Mouse (Mus musculus) hindbrain, postnatal 0 days (tissue): ENCODE measurements around the gene Phykpl. TPM values are rescaled to one million over a fixed set of nuclear protein-coding genes. Genes with fewer than 3 reads are reported as not detected.
"Not testable (repeated sequence)": the region's sequence is repeated elsewhere in the genome, so short reads cannot be mapped to it uniquely, and the experiment has no call there.

Experiments used
- ATAC-seq: fragments of 200-750 bp; cut with Nextera tagmentation; 2 replicates; pipeline ENCODE4 v1.8.0; 2017; ENCODE audit warnings: mild to moderate bottlenecking, moderate TSS enrichment, moderate library complexity
- DNase-seq: peaks from one replicate; pipeline ENCODE4 v3.0.0-alpha.2; 2015; ENCODE audit warnings: low spot score
- H3K27ac ChIP-seq: fragments of 300-500 bp; sonication (generic); 2 replicates; pipeline ENCODE4 v1.5.1; 2014; ENCODE audit warnings: mild to moderate bottlenecking
- H3K27me3 ChIP-seq: fragments of 300-500 bp; sonication (generic); 2 replicates; pipeline ENCODE4 v1.6.1; 2014; ENCODE audit warnings: low read length, mixed read lengths; ENCODE audit not compliant: insufficient read depth
- H3K36me3 ChIP-seq: fragments of 300-500 bp; sonication (generic); 2 replicates; pipeline ENCODE4 v1.6.1; 2014; ENCODE audit warnings: low read length, mixed read lengths; ENCODE audit not compliant: insufficient read depth
- H3K4me1 ChIP-seq: fragments of 300-500 bp; sonication (generic); 2 replicates; pipeline ENCODE4 v1.6.1; 2014; ENCODE audit warnings: antibody characterized with exemption, low read length, mixed read lengths; ENCODE audit not compliant: insufficient read depth
- H3K4me2 ChIP-seq: fragments of 300-500 bp; sonication (generic); 2 replicates; pipeline ENCODE4 v1.6.1; 2014; ENCODE audit warnings: low read depth, mild to moderate bottlenecking, low read length, moderate library complexity, mixed read lengths
- H3K4me3 ChIP-seq: fragments of 300-500 bp; sonication (generic); 2 replicates; pipeline ENCODE4 v1.5.1; 2014; ENCODE audit warnings: low read length
- H3K9ac ChIP-seq: fragments of 300-500 bp; sonication (generic); replicated peaks from 2 replicates; pipeline ENCODE4 v1.6.1; 2014; ENCODE audit warnings: mild to moderate bottlenecking, low read length, moderate library complexity, mixed read lengths
- H3K9me3 ChIP-seq: fragments of 300-500 bp; sonication (generic); 2 replicates; pipeline ENCODE4 v1.6.1; 2016; ENCODE audit warnings: low read length, mixed read lengths
- CTCF ChIP-seq: IDR thresholded peaks from 2 replicates; pipeline ENCODE4 v1.5.1; 2016; ENCODE audit warnings: antibody characterized with exemption, control low read depth, low read depth
- WGBS: fragments of 180-500 bp; shearing (Covaris S2); extraction: QIAGEN DNeasy Blood & Tissue Kit; methylation state at CpG from one replicate; pipeline ENCODE4 v1.1.7; 2014; 5-methylcytosine and 5-hydroxymethylcytosine counted together
- polyA plus RNA-seq: library from polyadenylated mRNA; unstranded; fragments of >200 nt; fragmentation: Nextera tagmentation; extraction: Ambion mirVana; gene quantifications from 2 replicates; pipeline ENCODE4 v1.2.1, GENCODE M21; 2015
- total RNA-seq: library from RNA; depleted of rRNA; stranded (reverse); fragments of >200 nt; gene quantifications from 2 replicates; pipeline ENCODE4 v1.2.3, GENCODE M21; 2014

Gene Phykpl
- total and polyA plus RNA-seq, 2 experiments from 2014 or later, result 5.3 to 7.9 TPM

DNA sequence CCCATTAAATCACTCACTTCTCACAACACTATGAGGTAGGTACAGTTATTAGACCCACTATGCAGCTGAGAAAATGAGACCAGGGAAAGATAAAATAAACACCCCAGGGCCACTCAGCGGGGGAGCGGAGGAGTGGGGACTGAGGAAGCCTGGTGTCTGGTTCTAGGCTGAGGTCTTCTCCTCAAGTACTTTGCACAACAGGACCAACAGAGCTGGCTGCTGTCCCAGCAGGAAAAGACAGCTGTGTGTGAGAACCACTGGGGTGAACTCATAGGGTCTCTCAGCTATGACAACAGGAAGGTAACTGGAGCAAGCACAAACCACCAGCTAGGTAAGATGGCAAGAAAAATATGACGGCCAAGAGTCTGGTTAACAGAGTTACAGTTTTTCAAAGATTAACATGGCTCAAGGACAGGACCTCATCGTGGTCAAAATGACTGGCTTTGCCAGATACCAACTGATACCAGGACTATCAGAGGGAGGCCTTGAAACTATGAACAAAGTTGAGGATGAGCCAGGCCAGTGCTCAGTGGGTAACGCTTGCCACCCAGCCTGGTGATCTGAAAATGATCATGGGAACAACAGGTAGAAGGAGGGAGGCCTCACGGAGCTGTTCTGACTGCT lies 47.7 kb downstream of the Phykpl start:
- no peak for TF ChIP-seq CTCF
- H3K9ac ChIP-seq, result no peak overlapping the region
- H3K9me3 ChIP-seq, result no peaks in the 10 kb centered on the region
- H3K4me1 ChIP-seq, result peaks cover 12% of the 10 kb centered on the region
- ATAC-seq (no peak), DNase-seq (no peak)
- no peak overlapping the region for H3K27ac ChIP-seq
- no peaks in the 10 kb centered on the region for H3K27me3 ChIP-seq
- WGBS, result 92% methylated on average over 6 of the region's 6 CpGs
- H3K4me2 ChIP-seq, result no peak overlapping the region
- H3K4me3 ChIP-seq, result no peak overlapping the region
- H3K36me3 ChIP-seq, result peaks cover 13% of the 10 kb centered on the region; the same call in 1 of the 2 replicates

DNA sequence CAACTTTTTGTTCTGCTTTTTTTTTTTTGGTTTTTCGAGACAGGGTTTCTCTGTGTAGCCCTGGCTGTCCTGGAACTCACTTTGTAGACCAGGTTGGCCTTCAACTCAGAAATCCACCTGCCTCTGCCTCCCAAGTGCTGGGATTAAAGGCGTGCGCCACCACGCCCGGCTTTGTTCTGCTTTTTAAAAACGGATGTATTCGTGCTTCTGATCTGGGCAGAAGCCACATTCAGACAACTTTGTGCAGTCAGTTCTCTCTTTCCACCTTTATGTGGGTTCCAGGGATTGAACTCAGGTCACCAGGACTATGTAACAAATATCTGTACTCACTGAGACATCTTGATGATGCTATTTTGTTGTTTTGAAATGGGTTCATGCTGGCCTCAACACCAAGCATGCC lies 48.6 kb downstream of the Phykpl start:
- not testable (repeated sequence) for H3K9ac ChIP-seq, DNase-seq, H3K4me3 ChIP-seq, H3K27ac ChIP-seq, ATAC-seq, H3K36me3 ChIP-seq, H3K27me3 ChIP-seq, H3K9me3 ChIP-seq, H3K4me2 ChIP-seq
- peaks cover 12% of the 10 kb centered on the region for H3K4me1 ChIP-seq
- 93% methylated on average over 7 of the region's 7 CpGs for WGBS

DNA sequence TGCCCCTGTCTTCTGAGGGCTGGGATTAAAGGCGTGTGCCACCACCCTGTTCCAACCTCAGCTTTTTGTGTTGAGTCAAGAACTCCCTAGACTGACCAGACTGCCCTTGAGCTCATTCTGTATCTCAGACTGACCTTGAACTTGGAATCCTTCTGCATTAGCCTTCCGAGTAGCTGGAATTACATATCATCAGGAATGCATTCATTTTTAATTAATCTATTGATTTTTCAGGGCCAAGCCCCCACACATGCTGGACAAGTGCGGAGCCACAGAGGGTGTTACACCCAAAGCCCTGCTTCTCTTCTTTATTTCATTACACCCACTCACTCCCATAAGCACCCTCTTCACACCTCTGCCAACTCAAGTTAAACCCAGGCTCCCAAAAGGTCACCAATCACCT lies 49.2 kb downstream of the Phykpl start:
- Histone ChIP-seq H3K36me3 (no peaks in the 10 kb centered on the region), H3K4me1 (peaks cover 12% of the 10 kb centered on the region), H3K9me3 (no peaks in the 10 kb centered on the region), H3K9ac (no peak overlapping the region), H3K27ac (no peak overlapping the region), H3K27me3 (no peaks in the 10 kb centered on the region), H3K4me3 (no peak overlapping the region), H3K4me2 (no peak overlapping the region)
- no peak for TF ChIP-seq CTCF
- no peak for DNase-seq
- no peak for ATAC-seq
- 96% methylated on average over 3 of the region's 3 CpGs for WGBS

DNA sequence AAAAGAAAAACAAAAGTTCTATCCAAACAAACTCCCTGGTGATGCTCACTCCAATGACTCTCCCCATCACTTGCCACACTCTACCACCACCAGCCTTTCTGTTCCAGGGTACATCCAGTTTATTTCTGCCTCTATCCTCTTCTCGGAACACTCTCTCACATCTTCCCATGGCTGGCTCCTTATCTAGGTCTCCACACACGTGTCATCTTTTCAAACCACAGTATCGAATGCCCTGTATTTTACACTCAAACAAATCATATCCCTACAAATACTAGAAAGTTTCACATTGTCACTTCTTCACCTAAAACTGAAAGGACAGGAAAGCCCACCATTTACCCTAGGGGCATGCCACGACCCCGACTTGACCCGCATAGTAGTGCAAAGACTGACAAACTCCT lies 50.6 kb downstream of the Phykpl start:
- no peak for TF ChIP-seq CTCF
- peak overlapping the region; percentile 73; the same call in 1 of the 2 replicates for H3K27ac ChIP-seq
- H3K9me3 ChIP-seq, result no peaks in the 10 kb centered on the region
- DNase-seq (no peak), ATAC-seq (no peak)
- H3K9ac ChIP-seq, result peak overlapping the region; percentile 76
- peak overlapping the region; percentile 84 for H3K4me2 ChIP-seq
- H3K4me1 ChIP-seq, result peaks cover 12% of the 10 kb centered on the region
- H3K4me3 ChIP-seq, result peak overlapping the region; percentile 84
- 17% methylated on average over 6 of the region's 6 CpGs for WGBS
- no peaks in the 10 kb centered on the region for H3K27me3 ChIP-seq
- no peaks in the 10 kb centered on the region for H3K36me3 ChIP-seq

DNA sequence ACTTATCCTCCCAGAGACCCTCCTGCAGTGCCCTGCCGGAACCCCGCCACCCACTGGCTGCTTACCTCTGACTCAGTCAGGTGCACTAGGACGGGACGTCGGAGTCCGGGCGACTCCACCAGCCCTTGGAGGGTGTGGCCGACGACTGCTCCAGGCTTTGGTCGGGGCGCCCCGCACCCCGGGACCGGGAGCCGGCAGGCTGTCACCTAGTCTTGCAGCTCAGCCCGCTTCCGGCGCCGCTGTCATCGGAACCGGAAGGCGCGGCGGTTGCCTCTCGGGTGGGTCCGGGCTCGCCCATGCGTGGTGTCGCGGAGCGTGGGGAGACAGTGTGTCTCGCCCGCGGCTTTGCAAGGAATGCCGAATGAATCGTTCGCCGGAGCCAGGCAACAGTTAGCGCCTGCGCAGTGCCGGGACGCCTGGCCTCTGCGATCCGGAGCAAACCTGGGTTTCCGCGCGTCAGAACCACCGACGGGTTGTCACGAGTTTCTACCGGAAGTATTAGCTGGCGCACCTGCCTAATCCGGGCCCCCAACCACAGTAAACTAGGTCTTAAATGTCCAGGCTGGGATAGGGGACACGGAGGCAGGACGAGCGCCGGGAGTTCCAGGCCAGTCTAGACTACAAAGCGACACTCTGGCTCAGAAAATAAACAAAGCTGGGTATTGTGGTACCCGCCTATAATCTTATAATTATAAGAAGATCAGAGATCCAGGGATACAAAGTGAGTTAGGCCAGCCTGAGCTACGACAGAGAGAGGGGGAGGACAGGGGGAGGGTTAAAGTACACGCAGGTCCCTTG lies 51.2 kb downstream of the Phykpl start, which contains the start of gene Rmnd5b:
Gene Rmnd5b, minus strand, starts transcription at position 372 of the 798 bp plus-strand sequence.
- under 1% methylated on average over 61 of the region's 61 CpGs for WGBS
- H3K9ac ChIP-seq, result peak within 1 kb of the TSS; percentile 76
- H3K27me3 ChIP-seq, result no peaks in the 10 kb centered on the region
- peaks cover 12% of the 10 kb centered on the region for H3K4me1 ChIP-seq
- no peaks in the 10 kb centered on the region for H3K9me3 ChIP-seq
- no peak; the same call in 1 of the 2 replicates for TF ChIP-seq CTCF
- H3K36me3 ChIP-seq, result no peaks in the 10 kb centered on the region
- ATAC-seq, result peak; percentile 94
- peak; percentile 96 for DNase-seq
- peak within 1 kb of the TSS; percentile 84 for H3K4me3 ChIP-seq
- H3K27ac ChIP-seq, result peak within 1 kb of the TSS; percentile 73
- H3K4me2 ChIP-seq, result peak within 1 kb of the TSS; percentile 84

DNA sequence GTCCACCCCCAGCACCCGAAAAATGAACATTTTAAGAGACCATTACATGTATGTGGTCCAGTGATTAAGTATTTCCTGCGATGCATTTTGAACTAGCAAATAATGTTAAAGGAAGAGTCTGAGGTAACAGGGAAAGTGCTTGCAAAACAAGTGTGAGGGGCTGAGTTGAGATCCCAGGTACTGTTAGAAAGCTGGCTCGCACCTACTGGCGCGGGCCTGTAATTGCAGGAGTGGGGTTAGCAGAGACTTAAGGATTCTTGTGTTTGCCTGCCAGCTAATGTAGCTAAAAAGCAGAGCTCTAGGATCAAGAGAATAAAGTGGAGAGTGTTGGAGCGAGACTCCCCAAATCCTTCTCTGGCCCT lies 51.7 kb downstream of the Phykpl start:
- peak; percentile 75 for TF ChIP-seq CTCF
- peaks cover 12% of the 10 kb centered on the region for H3K4me1 ChIP-seq
- H3K4me2 ChIP-seq, result peak overlapping the region; percentile 84
- ATAC-seq (no peak), DNase-seq (peak; percentile 80)
- peak overlapping the region; percentile 73 for H3K27ac ChIP-seq
- H3K9me3 ChIP-seq, result no peaks in the 10 kb centered on the region
- 7% methylated on average over 6 of the region's 6 CpGs for WGBS
- no peaks in the 10 kb centered on the region for H3K36me3 ChIP-seq
- no peaks in the 10 kb centered on the region for H3K27me3 ChIP-seq
- peak overlapping the region; percentile 76 for H3K9ac ChIP-seq
- H3K4me3 ChIP-seq, result peak overlapping the region; percentile 84

DNA sequence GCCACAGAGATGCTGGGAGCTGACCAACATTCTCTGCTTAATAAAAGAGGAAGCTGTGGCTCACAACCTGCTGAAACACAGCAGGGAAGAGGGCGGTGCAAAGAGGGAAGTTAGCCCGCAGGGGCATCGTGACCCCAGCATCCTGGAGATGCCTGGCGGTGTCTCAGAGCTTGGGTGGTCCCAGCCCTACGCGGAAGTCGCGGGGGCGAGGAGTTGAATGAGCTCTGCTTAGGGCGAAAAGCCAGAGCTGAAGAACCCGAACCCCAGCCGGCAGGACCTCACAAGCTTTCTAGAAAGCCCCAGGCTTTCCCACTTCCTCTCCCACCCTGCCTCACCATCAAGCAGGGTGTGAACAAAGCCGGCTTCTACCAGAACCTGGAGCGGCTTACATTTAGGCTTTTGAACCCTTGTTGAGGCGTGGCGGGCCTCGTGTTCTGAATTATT lies 53.4 kb downstream of the Phykpl start:
- H3K9me3 ChIP-seq, result no peaks in the 10 kb centered on the region
- peaks cover 12% of the 10 kb centered on the region for H3K4me1 ChIP-seq
- DNase-seq (peak; percentile 50), ATAC-seq (no peak)
- H3K4me3 ChIP-seq, result no peak overlapping the region
- 0 out of 2 replicates have a peak overlapping the region, but pooled peaks have one; percentile 28 for H3K27ac ChIP-seq
- no peak overlapping the region for H3K9ac ChIP-seq
- no peaks in the 10 kb centered on the region for H3K36me3 ChIP-seq
- peak overlapping the region; percentile 39; the same call in 1 of the 2 replicates for H3K4me2 ChIP-seq
- no peak for TF ChIP-seq CTCF
- 5% methylated on average over 17 of the region's 17 CpGs for WGBS
- H3K27me3 ChIP-seq, result no peaks in the 10 kb centered on the region
